Mouse (Mus musculus): ENCODE measurements at regions not wholly inside any gene's neighbourhood (a gene's known extent, or its start where the extent isn't known, plus 50 kb on each side); places are given as distances from the start of the nearest gene placed in this dataset.

GRCm38 (mm10) chr4:48808571-48808970 is 145.3 kb downstream of the Cavin4 start:
- Histone ChIP-seq H3K36me3 (ENCODE audit: control insufficient read depth, insufficient read depth, low read length) (no peaks in the 10 kb centered on the region), H3K27ac (ENCODE audit: low read depth, low read length) (no peak overlapping the region), H3K4me3 (ENCODE audit: low read depth, low read length) (no peak overlapping the region), H3K9ac (ENCODE audit: low read length) (no peak overlapping the region), H3K9me3 (ENCODE audit: control insufficient read depth, low read length) (no peaks in the 10 kb centered on the region), H3K4me2 (no peak overlapping the region), H3K27me3 (ENCODE audit: control insufficient read depth, insufficient read depth, low read length) (no peaks in the 10 kb centered on the region), H3K4me1 (ENCODE audit: control insufficient read depth, insufficient read depth, low read length) (no peaks in the 10 kb centered on the region)
- no peak for DNase-seq (ENCODE audit: low spot score, missing footprints)
- 92% methylated on average over 4 of the region's 4 CpGs for WGBS
- ATAC-seq (ENCODE audit: low FRiP score), result no peak

GRCm38 (mm10) chr4:48833718-48834117 is 170.4 kb downstream of the Cavin4 start:
- no peak overlapping the region for H3K9ac ChIP-seq (ENCODE audit: low read length)
- H3K4me1 ChIP-seq (ENCODE audit: control insufficient read depth, insufficient read depth, low read length), result no peaks in the 10 kb centered on the region
- WGBS, result 80% methylated on average over 2 of the region's 2 CpGs

GRCm38 (mm10) chr4:48842777-48843214 is 179.5 kb downstream of the Cavin4 start:
- Histone ChIP-seq H3K4me3 (ENCODE audit: low read depth, low read length) (no peak overlapping the region), H3K27me3 (ENCODE audit: control insufficient read depth, insufficient read depth, low read length) (no peaks in the 10 kb centered on the region), H3K9me3 (ENCODE audit: control insufficient read depth, low read length) (no peaks in the 10 kb centered on the region), H3K27ac (ENCODE audit: low read depth, low read length) (no peak overlapping the region), H3K4me2 (no peak overlapping the region), H3K4me1 (ENCODE audit: control insufficient read depth, insufficient read depth, low read length) (no peaks in the 10 kb centered on the region), H3K9ac (ENCODE audit: low read length) (no peak overlapping the region), H3K36me3 (ENCODE audit: control insufficient read depth, insufficient read depth, low read length) (no peaks in the 10 kb centered on the region)
- DNase-seq (ENCODE audit: low spot score, missing footprints) (no peak), ATAC-seq (ENCODE audit: low FRiP score) (no peak)
- 70% methylated on average over 2 of the region's 2 CpGs for WGBS

More at GRCm38 (mm10) chr4:48833718-48834117, 170.4 kb downstream of the Cavin4 start:
- Histone ChIP-seq H3K9me3 (ENCODE audit: control insufficient read depth, low read length) (no peaks in the 10 kb centered on the region), H3K4me3 (ENCODE audit: low read depth, low read length) (no peak overlapping the region), H3K27me3 (ENCODE audit: control insufficient read depth, insufficient read depth, low read length) (no peaks in the 10 kb centered on the region), H3K36me3 (ENCODE audit: control insufficient read depth, insufficient read depth, low read length) (no peaks in the 10 kb centered on the region), H3K27ac (ENCODE audit: low read depth, low read length) (no peak overlapping the region), H3K4me2 (no peak overlapping the region)
- DNase-seq (ENCODE audit: low spot score, missing footprints) (no peak), ATAC-seq (ENCODE audit: low FRiP score) (no peak)

- DNase-seq (ENCODE audit: low spot score, missing footprints), result no peak
- WGBS, result 91% methylated on average over 2 of the region's 2 CpGs
- H3K36me3 ChIP-seq (ENCODE audit: control insufficient read depth, insufficient read depth, low read length), result no peaks in the 10 kb centered on the region
- H3K4me3 ChIP-seq (ENCODE audit: low read depth, low read length), result no peak overlapping the region
- no peaks in the 10 kb centered on the region for H3K9me3 ChIP-seq (ENCODE audit: control insufficient read depth, low read length)
- H3K4me2 ChIP-seq, result no peak overlapping the region
- H3K27me3 ChIP-seq (ENCODE audit: control insufficient read depth, insufficient read depth, low read length), result no peaks in the 10 kb centered on the region
- H3K4me1 ChIP-seq (ENCODE audit: control insufficient read depth, insufficient read depth, low read length), result no peaks in the 10 kb centered on the region
- no peak overlapping the region for H3K9ac ChIP-seq (ENCODE audit: low read length)
- ATAC-seq (ENCODE audit: low FRiP score), result no peak
- H3K27ac ChIP-seq (ENCODE audit: low read depth, low read length), result no peak overlapping the region
Measured at GRCm38 (mm10) chr4:48871105-48871504, 188.0 kb upstream of the Plppr1 start.

- Histone ChIP-seq H3K9me3 (ENCODE audit: control insufficient read depth, low read length) (no peaks in the 10 kb centered on the region), H3K4me3 (ENCODE audit: low read depth, low read length) (no peak overlapping the region), H3K36me3 (ENCODE audit: control insufficient read depth, insufficient read depth, low read length) (no peaks in the 10 kb centered on the region), H3K4me2 (no peak overlapping the region), H3K27ac (ENCODE audit: low read depth, low read length) (no peak overlapping the region), H3K4me1 (ENCODE audit: control insufficient read depth, insufficient read depth, low read length) (no peaks in the 10 kb centered on the region), H3K9ac (ENCODE audit: low read length) (no peak overlapping the region), H3K27me3 (ENCODE audit: control insufficient read depth, insufficient read depth, low read length) (no peaks in the 10 kb centered on the region)
- DNase-seq (ENCODE audit: low spot score, missing footprints), result no peak
- WGBS, result 84% methylated on average over 4 of the region's 4 CpGs
- ATAC-seq (ENCODE audit: low FRiP score), result no peak
Measured at GRCm38 (mm10) chr4:48889074-48889592, 169.9 kb upstream of the Plppr1 start.

GRCm38 (mm10) chr4:48904551-48904950 is 154.5 kb upstream of the Plppr1 start:
- H3K4me1 ChIP-seq (ENCODE audit: control insufficient read depth, insufficient read depth, low read length), result no peaks in the 10 kb centered on the region
- no peaks in the 10 kb centered on the region for H3K9me3 ChIP-seq (ENCODE audit: control insufficient read depth, low read length)
- no peak for ATAC-seq (ENCODE audit: low FRiP score)
- no peak overlapping the region for H3K4me3 ChIP-seq (ENCODE audit: low read depth, low read length)
- no peaks in the 10 kb centered on the region for H3K36me3 ChIP-seq (ENCODE audit: control insufficient read depth, insufficient read depth, low read length)
- H3K27ac ChIP-seq (ENCODE audit: low read depth, low read length), result no peak overlapping the region
- no peak overlapping the region for H3K9ac ChIP-seq (ENCODE audit: low read length)
- no peaks in the 10 kb centered on the region for H3K27me3 ChIP-seq (ENCODE audit: control insufficient read depth, insufficient read depth, low read length)
- DNase-seq (ENCODE audit: low spot score, missing footprints), result no peak
- 86% methylated on average over 1 of the region's 1 CpGs for WGBS
- no peak overlapping the region for H3K4me2 ChIP-seq

GRCm38 (mm10) chr4:48905196-48905867 is 153.7 kb upstream of the Plppr1 start:
- ATAC-seq (ENCODE audit: low FRiP score), result no peak
- WGBS, result 91% methylated on average over 9 of the region's 9 CpGs

GRCm38 (mm10) chr4:48909161-48909560 is 149.9 kb upstream of the Plppr1 start:
- ATAC-seq (ENCODE audit: low FRiP score) (no peak), DNase-seq (ENCODE audit: low spot score, missing footprints) (no peak)
- Histone ChIP-seq H3K9me3 (ENCODE audit: control insufficient read depth, low read length) (no peaks in the 10 kb centered on the region), H3K27ac (ENCODE audit: low read depth, low read length) (no peak overlapping the region), H3K27me3 (ENCODE audit: control insufficient read depth, insufficient read depth, low read length) (no peaks in the 10 kb centered on the region), H3K9ac (ENCODE audit: low read length) (no peak overlapping the region), H3K4me2 (no peak overlapping the region), H3K4me3 (ENCODE audit: low read depth, low read length) (no peak overlapping the region), H3K4me1 (ENCODE audit: control insufficient read depth, insufficient read depth, low read length) (no peaks in the 10 kb centered on the region), H3K36me3 (ENCODE audit: control insufficient read depth, insufficient read depth, low read length) (no peaks in the 10 kb centered on the region)
- WGBS, result 81% methylated on average over 2 of the region's 2 CpGs

More at GRCm38 (mm10) chr4:48905196-48905867, 153.7 kb upstream of the Plppr1 start:
- Histone ChIP-seq H3K4me2 (no peak overlapping the region), H3K4me1 (ENCODE audit: control insufficient read depth, insufficient read depth, low read length) (no peaks in the 10 kb centered on the region), H3K36me3 (ENCODE audit: control insufficient read depth, insufficient read depth, low read length) (no peaks in the 10 kb centered on the region), H3K27ac (ENCODE audit: low read depth, low read length) (no peak overlapping the region), H3K9ac (ENCODE audit: low read length) (no peak overlapping the region), H3K9me3 (ENCODE audit: control insufficient read depth, low read length) (no peaks in the 10 kb centered on the region), H3K4me3 (ENCODE audit: low read depth, low read length) (no peak overlapping the region), H3K27me3 (ENCODE audit: control insufficient read depth, insufficient read depth, low read length) (no peaks in the 10 kb centered on the region)
- no peak for DNase-seq (ENCODE audit: low spot score, missing footprints)

GRCm38 (mm10) chr4:48913301-48913700 is 145.8 kb upstream of the Plppr1 start:
- DNase-seq (ENCODE audit: low spot score, missing footprints) (no peak), ATAC-seq (ENCODE audit: low FRiP score) (no peak)
- WGBS, result 73% methylated on average over 4 of the region's 4 CpGs

More at GRCm38 (mm10) chr4:48913301-48913700, 145.8 kb upstream of the Plppr1 start:
- Histone ChIP-seq H3K36me3 (ENCODE audit: control insufficient read depth, insufficient read depth, low read length) (no peaks in the 10 kb centered on the region), H3K4me2 (no peak overlapping the region), H3K9ac (ENCODE audit: low read length) (no peak overlapping the region), H3K27me3 (ENCODE audit: control insufficient read depth, insufficient read depth, low read length) (no peaks in the 10 kb centered on the region), H3K9me3 (ENCODE audit: control insufficient read depth, low read length) (no peaks in the 10 kb centered on the region), H3K4me3 (ENCODE audit: low read depth, low read length) (no peak overlapping the region), H3K27ac (ENCODE audit: low read depth, low read length) (no peak overlapping the region), H3K4me1 (ENCODE audit: control insufficient read depth, insufficient read depth, low read length) (no peaks in the 10 kb centered on the region)
